Mouse (Mus musculus) MN1 (cell line): ENCODE results near the gene Fgd6.
A peak's percentile ranks its signal among the peaks of the same experiment; 100 is the strongest.

Experiments
- DNase-seq: peaks from one replicate; pipeline ENCODE4 v3.0.0-alpha.2; 2016; ENCODE audit warnings: low spot score

The Fgd6 gene

DNA sequence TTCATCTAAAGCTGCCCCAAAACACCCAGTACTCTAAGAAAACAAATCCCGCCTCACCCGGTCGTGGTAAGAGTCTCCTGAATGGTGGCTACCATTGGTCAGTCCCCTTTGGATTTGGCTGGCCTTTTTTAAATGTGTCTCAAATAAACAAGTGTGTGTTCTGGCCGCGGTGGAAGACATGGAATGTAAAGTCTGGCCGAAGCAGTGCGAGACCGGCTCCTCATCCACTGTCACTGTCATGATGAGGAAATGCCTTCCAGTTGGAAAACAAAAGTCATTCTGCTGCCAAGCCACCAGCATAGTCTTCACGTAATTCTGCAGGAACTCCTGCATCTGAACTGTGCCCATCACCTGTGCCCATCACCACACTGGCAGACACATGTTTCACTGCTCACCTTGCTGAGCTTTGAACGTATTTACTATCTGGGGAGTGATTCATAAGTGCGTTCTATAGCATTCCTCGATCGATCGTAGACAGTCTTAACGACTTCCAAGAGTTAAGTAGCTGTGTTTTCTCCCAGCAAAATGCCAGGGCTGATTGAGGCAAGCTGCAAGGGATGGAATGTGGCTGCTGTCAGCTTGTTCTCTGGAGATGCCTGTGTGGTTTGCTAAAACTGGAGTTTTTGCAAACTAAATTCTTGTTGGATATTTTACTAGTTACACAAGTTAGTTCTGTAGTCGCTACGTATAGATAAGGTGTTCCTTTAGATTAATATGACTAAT is 60.1 kb downstream of the Fgd6 start:
- DNase-seq, result no peak

DNA sequence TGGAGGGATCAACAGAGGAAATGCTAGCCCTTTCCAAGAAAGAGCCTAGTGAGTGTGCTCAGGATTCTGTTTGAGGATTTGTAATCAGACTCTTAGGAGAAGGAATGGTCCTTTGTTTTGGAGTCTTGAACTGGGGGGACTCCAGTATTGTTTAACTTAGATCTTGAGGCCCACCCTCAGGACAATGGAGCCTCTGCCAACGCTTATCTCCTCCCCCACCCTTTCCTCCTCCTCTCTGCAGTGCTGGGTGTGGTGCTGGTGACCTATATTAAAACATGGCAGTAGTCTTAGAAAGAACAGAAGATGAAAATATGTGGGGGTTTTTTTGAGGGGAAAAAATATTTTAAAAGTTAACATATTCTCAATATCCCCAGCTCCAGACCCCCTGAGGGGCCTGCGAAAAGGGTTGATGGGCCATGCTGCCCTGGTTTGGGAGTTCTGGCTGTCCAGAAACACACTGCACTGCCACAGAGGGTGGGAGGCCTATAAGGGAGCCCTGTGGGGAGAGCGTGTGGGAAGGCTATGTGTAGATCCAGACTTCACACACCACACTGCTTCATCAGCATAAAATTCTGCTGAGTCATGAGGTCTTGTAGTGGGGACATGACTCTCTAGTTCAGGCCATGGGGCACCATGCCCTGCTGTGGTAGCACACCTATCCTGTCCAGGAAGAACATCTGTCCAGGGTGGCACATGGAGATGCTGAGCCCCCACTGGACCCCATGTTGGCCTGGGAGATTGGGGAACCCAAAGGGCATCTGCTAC is 61.5 kb downstream of the Fgd6 start:
- no peak for DNase-seq

DNA sequence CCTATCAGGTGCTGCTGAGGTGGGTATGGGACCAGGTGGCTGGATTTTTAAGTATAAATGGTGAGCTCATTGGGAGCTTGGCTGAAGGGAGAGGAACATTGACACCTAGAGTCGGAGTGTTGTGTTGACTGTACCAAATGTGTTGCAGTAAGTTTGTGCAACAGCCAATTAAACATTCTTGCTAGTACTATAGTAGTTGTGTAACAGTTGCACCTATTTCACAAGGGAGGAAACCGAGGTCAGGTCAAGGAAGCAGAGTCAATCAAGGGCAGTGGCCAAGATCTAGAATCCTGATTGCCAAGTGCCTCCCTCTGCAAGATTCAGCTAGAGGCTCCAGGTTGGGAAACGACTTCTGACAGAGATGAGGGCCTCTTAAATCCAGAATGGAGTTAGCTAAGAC is 62.3 kb downstream of the Fgd6 start:
- no peak for DNase-seq

DNA sequence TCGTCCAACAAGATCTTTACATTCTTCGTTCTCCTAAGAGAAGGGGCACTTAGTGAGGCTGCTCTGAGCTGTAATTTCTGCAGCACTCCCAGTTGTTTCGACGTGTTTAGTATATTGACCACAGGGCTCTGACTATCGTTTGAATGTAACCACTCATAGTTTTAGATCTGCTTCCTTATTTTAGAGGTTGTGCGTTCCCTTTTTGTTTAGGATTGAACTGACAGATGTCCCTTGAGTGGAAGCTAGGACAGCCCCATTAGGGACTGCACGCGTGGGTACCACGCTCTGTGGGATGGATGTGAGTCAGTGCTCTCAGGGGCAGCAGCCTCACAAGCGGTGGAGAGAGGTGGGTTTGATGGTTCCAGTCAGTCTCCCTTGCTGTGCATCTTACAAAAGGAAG is 69.7 kb downstream of the Fgd6 start:
- DNase-seq, result no peak

DNA sequence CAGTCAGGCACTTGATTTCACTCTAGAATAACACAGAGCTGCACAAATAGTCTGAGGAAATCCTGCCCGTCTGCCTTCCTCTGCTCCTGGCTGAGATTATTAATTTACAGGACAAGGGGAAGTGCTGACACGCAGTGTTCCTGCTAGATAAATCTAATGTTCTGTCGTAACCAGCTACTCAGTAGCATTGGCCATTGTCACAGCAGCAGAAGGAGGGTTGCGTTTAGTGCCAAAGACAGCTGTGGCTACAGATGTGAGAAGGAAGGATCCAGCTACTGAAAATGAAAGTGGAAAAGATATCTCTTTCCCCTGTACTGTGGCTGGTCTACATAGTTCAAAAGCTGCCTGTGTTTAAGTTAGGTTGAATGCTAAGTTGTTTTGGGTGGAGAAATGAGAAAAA is 71.4 kb downstream of the Fgd6 start:
- DNase-seq, result no peak

DNA sequence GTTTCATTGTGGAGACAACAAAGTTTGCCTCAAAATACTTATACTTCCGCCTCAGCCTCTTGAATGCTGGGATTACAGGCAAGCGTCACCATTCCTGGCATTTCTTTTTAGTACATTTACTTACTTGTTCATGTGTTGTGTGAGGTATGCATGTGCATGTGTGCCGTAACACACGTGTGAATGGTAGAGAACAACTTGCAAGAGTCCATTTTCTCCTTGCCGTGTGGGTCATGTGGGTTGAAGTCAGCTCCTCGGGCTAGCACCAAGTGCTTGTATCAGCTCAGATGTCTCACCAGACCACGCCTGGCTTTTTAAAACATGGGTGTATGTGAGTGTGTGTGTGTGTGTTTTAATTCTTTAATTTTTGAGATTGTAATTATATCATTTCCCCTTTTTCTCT is 71.8 kb downstream of the Fgd6 start:
- DNase-seq, result no peak

DNA sequence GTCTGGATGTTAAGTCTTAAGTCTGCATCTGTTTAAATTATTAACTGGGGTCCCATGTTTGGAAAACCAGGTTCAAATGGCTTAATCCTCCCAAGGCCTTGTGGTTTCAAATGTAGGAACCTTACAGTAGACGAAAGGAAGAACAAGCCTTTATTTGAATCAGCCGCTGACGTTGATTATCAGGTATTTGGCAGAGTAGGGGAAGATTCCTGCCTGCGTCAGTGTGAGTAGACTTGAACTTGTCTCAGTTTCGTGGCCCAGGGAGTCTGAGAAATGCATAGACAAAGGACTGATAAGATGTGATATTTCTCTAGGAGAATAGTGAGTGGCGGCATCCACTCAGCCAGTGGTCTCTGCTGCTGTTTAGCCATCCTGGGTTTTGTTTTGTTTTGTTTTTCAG is 73.0 kb downstream of the Fgd6 start:
- no peak for DNase-seq

DNA sequence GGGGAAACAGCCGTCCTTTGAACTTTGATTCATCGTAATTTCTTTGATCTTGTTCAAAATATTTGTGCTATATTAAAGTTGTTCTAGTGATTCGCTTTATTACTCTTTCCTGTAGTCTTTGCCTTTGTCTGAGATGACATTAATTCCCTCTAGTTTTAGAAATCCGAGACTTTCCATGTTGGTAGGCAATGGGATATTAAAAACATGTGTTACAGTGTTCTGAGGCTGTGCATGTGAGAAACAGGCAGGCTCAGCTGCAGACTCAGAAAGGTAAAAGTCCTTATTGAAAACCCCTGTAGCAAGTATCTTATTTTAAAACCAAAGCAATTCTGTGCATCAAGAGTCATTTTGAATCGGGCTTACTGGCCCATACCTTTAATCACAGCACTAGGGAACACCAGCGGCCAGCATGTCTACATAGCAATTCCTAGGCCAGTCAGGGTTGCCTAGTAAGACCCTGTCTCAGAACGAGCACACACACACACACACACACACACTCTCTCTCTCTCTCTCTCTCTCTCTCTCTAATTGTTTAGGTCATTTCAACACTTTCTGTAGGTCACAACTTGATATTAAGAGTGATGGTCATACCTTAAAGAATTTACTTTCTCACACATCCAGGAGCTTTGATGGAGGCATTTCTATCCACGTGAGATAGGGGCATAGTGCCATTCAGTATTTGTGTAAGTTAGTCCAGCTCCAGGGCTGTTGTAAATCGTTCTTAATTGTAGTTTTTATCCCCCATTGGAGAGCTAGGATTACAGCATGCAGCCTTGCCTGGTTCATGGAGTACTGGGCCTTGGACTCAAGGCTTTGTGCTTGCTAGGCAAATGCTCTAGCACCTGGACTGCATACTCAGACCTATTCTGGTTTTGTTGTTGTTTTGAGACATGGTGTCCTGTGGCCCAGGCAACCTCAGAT is 75.3 kb downstream of the Fgd6 start:
- DNase-seq, result no peak

DNA sequence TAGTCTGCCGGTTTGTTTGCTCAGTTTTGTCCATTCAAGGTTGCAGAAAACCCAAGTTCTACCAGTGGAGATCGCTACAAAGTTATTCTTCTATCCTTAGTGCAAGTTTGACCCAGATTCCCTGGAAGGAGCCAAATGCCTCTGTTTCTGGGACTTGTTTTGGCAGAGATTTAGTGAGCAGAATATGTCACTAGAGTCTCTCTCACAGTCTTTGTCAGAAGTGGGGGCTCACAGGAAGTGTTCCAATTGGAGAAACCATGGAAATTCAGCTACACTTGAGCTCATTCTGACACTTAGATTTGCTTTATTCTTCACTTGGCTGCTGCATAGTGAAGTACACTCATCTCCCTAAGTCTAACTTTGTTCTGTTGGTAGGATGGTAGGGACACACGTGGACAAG is 76.4 kb downstream of the Fgd6 start:
- DNase-seq, result no peak

DNA sequence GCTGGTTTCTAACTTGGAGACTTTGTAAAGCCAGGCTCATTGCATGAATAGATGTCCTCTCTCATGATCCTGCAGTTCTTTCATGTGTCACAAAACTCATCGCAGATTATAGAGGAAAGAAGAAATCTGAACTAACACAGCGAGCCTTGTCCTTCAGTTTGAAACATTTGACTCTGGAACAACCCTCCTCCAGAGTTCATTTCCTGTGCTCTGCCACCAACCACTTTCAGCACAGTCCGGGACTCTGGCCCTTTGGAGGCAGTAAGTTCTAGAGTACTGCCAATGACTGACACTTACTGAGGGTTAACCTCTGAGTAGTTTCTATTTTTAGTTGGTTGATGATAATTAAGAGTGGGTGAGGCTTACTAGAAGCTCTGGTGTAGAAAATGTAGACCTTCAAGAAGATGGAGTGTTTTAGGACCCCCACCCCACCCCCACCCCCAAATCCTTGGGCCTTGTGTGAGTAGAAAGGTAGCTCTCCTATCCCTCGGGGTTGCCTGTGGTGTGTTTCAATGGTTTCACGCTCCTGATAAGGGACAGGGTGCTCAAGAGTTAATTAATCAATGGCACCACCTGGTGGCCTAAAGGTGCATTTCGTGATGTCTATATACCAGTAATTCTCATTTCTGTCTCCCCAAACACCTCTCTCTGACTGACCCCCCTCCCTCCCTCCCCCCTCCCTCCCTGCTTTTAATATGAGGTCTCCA is 80.2 kb downstream of the Fgd6 start:
- DNase-seq, result peak; percentile 90

DNA sequence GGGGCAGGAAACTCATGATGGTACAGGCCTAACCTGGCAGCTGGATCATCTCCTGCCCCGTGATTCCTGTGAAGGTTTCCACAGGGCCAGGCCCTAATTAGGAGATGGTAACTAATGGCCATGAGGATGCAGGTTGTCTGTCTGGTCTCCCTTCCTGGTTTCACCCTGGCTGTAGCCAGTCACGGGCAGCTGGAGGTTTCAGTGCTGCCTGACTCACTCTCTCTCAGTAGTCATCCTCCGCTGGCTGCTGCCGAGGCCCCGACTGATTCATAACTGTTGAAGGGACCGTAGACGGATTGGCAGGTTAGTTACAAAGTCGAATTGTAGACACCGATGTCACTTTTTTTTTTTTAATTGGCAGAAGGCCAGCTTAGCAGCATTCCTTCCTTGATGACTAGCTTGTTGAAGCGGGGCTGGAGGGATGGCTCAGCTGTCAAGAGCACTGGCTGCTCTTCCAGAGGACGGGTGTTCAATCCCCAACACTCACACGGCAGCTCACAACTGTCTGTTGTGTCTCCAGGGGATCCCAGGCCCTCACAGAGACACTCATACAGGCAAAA is 81.1 kb downstream of the Fgd6 start:
- peak; percentile 83 for DNase-seq

DNA sequence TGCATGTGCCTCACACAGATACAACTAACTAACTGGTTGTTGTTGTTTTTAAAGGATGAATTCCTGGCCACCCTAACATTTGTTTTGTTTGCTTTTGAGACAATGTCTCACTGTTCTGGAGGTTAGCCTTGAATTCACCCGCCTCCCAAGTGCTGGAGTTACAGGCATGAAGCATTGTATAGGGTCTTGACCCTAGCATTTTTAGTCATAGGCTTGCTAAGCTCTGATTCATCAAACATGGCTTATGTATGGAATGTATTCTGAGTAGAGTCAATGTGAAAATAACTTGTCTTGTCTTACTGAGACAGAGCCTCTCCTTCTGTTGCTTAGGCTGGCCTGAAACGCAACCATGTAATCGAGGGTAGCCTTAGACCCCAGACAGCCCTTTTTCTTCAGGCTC is 82.1 kb downstream of the Fgd6 start:
- no peak for DNase-seq

DNA sequence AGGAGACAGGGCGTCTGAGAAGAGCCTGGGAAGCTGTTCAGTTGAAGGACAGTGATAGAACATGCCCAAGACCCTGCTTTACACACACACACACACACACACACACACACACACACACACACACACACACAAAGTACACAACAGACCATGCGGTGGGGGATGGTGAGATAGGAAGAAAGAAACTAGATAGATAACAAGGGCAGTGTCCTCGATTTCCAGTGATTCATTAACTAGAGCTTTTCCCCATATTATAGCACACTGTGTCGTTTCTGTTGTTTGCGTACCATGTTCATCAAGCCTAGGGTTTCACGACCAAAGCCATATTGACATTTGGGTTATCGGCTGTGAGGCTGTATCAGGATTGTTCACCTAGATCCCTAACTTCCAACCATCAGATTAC is 83.2 kb downstream of the Fgd6 start:
- DNase-seq, result no peak

DNA sequence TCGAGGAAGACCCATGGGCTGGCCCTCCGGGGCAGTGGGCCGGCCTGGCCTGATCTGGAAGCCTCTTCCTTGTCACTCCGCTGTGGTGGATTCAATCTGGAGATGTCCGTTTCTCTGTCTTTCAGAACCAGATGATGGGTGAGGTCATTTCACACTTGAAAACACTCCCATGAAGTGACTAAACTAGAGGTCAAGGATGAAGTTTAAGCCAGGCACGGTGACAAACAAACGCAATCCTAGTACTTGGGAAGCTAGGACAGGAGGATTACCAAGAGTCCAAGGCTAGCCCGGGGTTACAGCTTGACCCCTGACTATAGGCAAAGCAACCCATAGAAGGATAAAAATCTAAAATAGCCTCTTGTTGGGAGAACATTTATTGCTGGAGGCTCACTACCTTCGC is 84.9 kb downstream of the Fgd6 start:
- DNase-seq, result no peak

DNA sequence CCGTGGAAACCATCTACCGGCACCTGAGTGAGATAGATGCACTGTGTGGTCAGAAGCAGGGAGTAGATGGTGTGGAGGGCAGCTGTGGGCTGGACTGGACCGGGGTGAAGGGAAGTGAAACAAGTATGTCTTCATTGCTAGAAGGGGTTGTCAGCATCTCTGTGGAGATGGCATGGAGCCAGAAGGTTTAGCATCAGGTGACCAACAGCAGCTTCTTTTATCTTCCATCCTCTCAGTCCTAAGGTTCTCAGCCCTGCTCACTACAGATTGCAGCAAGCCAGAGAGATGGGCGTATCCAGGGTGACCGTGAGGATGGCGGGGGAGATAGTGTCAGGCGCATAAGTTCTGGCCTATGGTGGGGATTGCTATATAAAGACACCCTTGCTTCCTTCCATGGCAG is 86.8 kb downstream of the Fgd6 start:
- no peak for DNase-seq

DNA sequence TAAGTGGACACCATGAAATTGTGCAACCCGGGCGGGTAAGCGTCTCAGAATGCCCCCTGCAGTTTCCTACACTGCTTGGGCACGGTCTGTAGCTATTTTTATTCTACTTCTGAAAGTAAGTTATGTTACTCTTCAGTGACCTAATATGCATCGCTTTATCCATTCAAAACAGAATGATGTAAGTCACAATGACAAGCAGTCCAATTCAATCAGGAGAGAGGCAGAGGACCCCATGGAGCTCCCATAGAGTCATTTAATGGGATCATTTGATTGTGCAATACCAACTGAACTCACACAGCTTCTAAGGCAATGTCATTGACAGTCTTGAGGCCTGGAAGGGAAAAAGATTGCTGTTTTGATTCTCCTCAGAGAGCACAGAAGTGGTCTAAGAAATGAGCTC is 87.8 kb downstream of the Fgd6 start:
- no peak for DNase-seq

DNA sequence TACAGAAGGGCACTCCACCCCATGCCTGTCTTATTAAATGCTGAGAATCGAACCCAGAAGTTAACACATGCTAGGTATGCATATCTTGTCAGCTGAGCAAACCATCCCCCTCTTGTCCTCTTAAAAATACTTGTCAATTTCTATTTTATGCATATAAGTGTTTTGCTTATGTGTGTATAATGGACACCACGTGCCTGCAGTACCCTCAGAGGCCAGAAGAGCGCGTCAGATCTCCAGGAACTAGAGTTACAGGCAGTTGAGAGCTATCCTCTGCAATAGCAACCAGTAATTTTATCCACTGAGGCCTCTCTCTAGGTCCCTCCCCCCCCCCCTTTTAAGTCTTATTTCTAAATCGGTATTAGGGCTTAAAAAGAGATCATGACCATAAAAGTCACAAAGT is 88.6 kb downstream of the Fgd6 start:
- no peak for DNase-seq

DNA sequence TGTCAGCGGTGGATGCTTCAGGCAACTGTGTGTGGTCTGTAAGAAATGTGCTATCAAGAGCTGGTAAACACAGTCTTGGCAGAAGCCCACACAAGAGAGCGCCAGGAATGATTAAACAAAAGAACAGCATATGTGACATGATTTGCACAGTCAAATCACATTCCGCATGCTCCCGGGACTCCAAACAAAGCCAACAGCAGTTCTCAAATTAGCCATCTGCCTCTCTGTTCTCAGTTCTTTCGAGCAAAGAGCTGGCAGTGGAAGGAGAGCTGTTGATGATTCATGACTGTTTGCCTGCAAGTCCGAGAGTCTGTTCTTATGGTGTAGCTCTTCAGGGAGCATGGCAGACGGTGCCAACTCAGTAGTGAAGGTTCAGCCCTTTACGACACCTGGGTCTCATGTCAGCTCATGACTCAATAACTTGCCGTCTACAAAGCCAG is 93.9 kb downstream of the Fgd6 start:
- peak; percentile 80 for DNase-seq

DNA sequence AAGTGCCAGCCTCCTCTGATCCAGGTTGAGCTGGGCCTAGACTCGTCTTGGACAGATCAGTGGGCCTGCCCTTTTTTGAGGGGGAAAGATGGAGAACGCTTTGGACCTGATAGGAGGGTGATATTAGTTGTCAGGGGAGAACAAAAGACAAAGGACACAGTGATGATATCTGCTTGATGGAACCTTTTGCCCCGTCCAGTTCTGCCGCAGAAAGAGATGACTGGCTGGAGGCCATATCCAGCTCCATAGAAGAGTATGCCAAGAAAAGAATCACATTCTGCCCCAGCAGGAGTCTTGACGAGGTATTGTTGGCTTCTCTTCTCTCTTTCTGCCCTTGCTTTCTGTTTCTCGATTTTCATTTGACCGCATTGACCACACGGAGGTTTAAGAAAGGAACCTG is 97.3 kb downstream of the Fgd6 start:
- no peak for DNase-seq

DNA sequence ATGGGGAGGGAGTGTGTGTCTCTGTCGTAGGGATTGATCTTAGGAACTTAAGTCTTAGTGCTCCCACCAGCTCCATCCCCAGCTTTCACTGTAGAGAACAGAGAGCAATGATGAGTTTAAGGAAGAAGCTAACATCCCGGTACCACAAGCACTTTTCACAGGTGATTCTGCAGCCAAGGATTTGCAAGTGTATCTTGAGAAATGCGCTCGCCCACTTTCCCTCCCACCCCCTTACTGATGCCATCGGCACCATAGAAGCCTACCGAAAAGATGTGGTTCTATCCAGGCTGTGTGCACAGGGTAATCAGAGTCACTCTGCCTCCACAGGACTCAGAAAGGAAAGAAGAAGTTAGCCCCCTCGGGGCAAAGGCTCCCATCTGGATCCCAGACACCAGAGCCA is 97.9 kb downstream of the Fgd6 start:
- no peak for DNase-seq

DNA sequence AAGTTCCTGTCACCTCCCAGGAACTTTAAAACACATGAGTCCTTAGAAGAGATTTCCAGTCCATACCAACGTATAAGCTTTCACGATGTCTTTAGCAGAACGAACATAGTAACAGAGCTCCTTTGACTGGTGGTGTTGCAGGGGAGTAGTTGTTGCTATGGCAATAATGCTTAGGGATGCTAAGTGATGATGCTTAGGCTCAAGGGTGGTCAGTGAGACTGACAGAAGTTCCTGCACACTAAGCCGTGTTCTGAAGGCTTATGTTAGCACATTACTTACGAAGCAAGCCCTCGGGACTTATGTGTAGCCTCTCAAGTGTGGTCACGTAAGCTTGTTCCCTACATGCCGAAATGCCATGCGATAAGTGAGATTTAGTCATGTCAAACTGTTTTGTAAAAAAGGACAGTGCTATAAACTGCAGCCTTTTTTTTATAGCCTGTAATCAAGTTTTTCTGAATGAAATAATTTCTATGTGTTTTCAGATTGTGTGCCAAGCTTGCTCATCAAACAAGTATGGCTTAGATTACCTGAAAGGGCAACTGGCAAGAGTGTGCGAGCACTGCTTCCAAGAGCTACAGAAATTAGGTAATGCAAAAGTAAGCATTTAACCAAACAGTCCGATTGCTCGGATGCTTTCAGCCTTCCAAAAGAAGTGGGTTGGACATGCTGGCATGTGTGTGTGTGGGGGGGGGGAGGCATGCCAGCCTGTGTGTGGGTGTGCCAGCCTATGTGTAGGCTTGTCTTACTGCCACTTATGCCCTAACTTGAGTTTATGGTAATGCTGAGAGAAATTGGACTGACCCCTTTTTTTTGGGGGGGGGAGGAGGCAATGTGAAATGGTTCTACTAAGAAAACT is 99.0 kb downstream of the Fgd6 start:
- no peak for DNase-seq
